Mouse (Mus musculus): ENCODE data around the gene Rtp2.

- no peak for TF ChIP-seq POLR2A (IDR thresholded peaks at IDR 0.05; ENCODE audit: low read depth, low read length)
- no peak for TF ChIP-seq CTCF (IDR thresholded peaks at IDR 0.05; ENCODE audit: extremely low read depth, insufficient read depth, insufficient read length, insufficient replicate concordance)
Observed at GRCm38 (mm10) chr16:23978495-23978894, 46.3 kb upstream of the Rtp2 start.

Measured in spleen, adult 2 months (tissue).